Mouse (Mus musculus) ES-E14 (cell line): Measurements from ENCODE around the gene Syap1. TPM values are rescaled to one million over a fixed set of nuclear protein-coding genes. Genes with fewer than 3 reads are reported as not detected.
"Not testable (repeated sequence)": the region's sequence is repeated elsewhere in the genome, so short reads cannot be mapped to it uniquely, and the experiment has no call there.

Source experiments
- DNase-seq: peaks from one replicate; pipeline ENCODE4 v3.0.0-alpha.2; 2013; ENCODE audit warnings: low read depth, low spot score
- H3K27ac ChIP-seq: 2 replicates; pipeline ENCODE4 v1.5.1; 2012; ENCODE audit warnings: low read depth, mild to moderate bottlenecking, low read length, moderate library complexity, mixed read lengths; ENCODE audit not compliant: poor library complexity, insufficient read depth, severe bottlenecking
- H3K36me3 ChIP-seq: 2 replicates; pipeline ENCODE4 v1.6.1; 2012; ENCODE audit warnings: mild to moderate bottlenecking, low read length, moderate library complexity, mixed read lengths; ENCODE audit not compliant: control insufficient read depth, poor library complexity, insufficient read depth, severe bottlenecking
- H3K4me1 ChIP-seq, 2 experiments: fragments of 150-350 bp in 1 of 2; sonication (generic) in 1 of 2; 2 replicates each; pipeline ENCODE4 v1.6.1; 2012; ENCODE audit warnings: low read length in 2 of 2, mild to moderate bottlenecking in 1 of 2, mixed read lengths in 1 of 2; ENCODE audit not compliant: control insufficient read depth in 2 of 2, insufficient read depth in 2 of 2, poor library complexity in 1 of 2
- H3K4me3 ChIP-seq, 2 experiments: fragments of 150-350 bp in 1 of 2; sonication (generic) in 1 of 2; 2 replicates each; pipeline ENCODE4 v1.5.1; 2012; ENCODE audit warnings: low read length in 2 of 2, low read depth in 1 of 2, mild to moderate bottlenecking in 1 of 2, mixed read lengths in 1 of 2; ENCODE audit not compliant: insufficient read depth in 1 of 2, poor library complexity in 1 of 2, severe bottlenecking in 1 of 2
- H3K9ac ChIP-seq: 2 replicates; pipeline ENCODE4 v1.6.1; 2012; ENCODE audit warnings: low read depth, mild to moderate bottlenecking, low read length, mixed read lengths; ENCODE audit not compliant: poor library complexity, insufficient read depth, severe bottlenecking
- H3K9me3 ChIP-seq: fragments of 150-350 bp; sonication (generic); 2 replicates; pipeline ENCODE4 v1.6.1; 2012; ENCODE audit warnings: low read depth, mild to moderate bottlenecking, low read length; ENCODE audit not compliant: control insufficient read depth, insufficient read depth
- CHD2 ChIP-seq: IDR thresholded peaks from 2 replicates; pipeline ENCODE4 v1.6.1; 2014; ENCODE audit warnings: mild to moderate bottlenecking, low read depth, low read length, inconsistent platforms
- HCFC1 ChIP-seq: IDR thresholded peaks from 2 replicates; pipeline ENCODE4 v1.6.1; 2012; ENCODE audit warnings: low read length, inconsistent platforms, borderline replicate concordance; ENCODE audit not compliant: insufficient read depth
- MAFK ChIP-seq: IDR thresholded peaks from 2 replicates; pipeline ENCODE4 v1.6.1; 2014; ENCODE audit warnings: mild to moderate bottlenecking, low read depth, low read length, inconsistent platforms; ENCODE audit not compliant: insufficient read depth
- ZC3H11A ChIP-seq: IDR thresholded peaks from 2 replicates; pipeline ENCODE4 v1.6.1; 2012; ENCODE audit warnings: low read depth, mild to moderate bottlenecking, inconsistent platforms, low read length, borderline replicate concordance
- ZNF384 ChIP-seq: IDR thresholded peaks from 2 replicates; pipeline ENCODE4 v1.6.1; 2012; ENCODE audit warnings: low read depth, low read length, inconsistent platforms
- in situ Hi-C, 2 experiments: fragments of 600-800 bp; cut with MboI; formaldehyde crosslinking; loops; one replicate each; pipeline ENCODE4 v1.15.1; 2025; ENCODE audit warnings: low sequenced_read_pairs in 2 of 2, inconsistent platforms in 1 of 2; ENCODE audit not compliant: unreplicated experiment in 2 of 2
- total RNA-seq: library from RNA; depleted of rRNA; stranded (reverse); fragments of 300-350 nt; gene quantifications from 2 replicates; pipeline ENCODE4 v1.2.3, GENCODE M21; 2012

Gene Syap1
- total RNA-seq, 1 experiment, result 11.8 TPM

GRCm38 (mm10) chrX:162900938-162901337 lies 12.7 kb upstream of the Syap1 start, which contains the start of gene Ctps2:
Ctps2 (plus strand) TSS chrX:162901238.
- peak within 1 kb of the TSS; percentile 63; the same call in 1 of the 2 replicates for H3K27ac ChIP-seq
- H3K36me3 ChIP-seq, result no peaks in the 10 kb centered on the region
- H3K4me3 ChIP-seq, result peak within 1 kb of the TSS; percentile 78 to 87
- H3K9me3 ChIP-seq, result no peaks in the 10 kb centered on the region
- H3K4me1 ChIP-seq, result 0 out of 4 replicates have a peak, but pooled peaks cover 0 to 2% of the 10 kb centered on the region in 2 experiments
- H3K9ac ChIP-seq, result peak within 1 kb of the TSS; percentile 82
- TF ChIP-seq CHD2, result no peak
- TF ChIP-seq MAFK, result no peak
- no peak for TF ChIP-seq ZNF384
- no peak for TF ChIP-seq HCFC1
- TF ChIP-seq ZC3H11A, result no peak
- in situ Hi-C loops, result no loop called here
- DNase-seq, result no peak

- H3K4me1 ChIP-seq, H3K27ac ChIP-seq, H3K36me3 ChIP-seq, DNase-seq, in situ Hi-C loops, H3K9ac ChIP-seq, H3K9me3 ChIP-seq, H3K4me3 ChIP-seq: not testable (repeated sequence)
These were observed 452 bp upstream of the Syap1 start for GRCm38 (mm10) chrX:162888575-162889223.

- Histone ChIP-seq H3K9ac (no peak overlapping the region), H3K9me3 (no peaks in the 10 kb centered on the region), H3K4me3 (no peak overlapping the region), H3K27ac (no peak overlapping the region), H3K4me1 (no peaks in the 10 kb centered on the region), H3K36me3 (no peaks in the 10 kb centered on the region)
- in situ Hi-C loops, result no loop called here
- DNase-seq, result no peak
- TF ChIP-seq ZNF384 (no peak), CHD2 (no peak), ZC3H11A (no peak), MAFK (no peak), HCFC1 (no peak)
These were observed 10.0 kb downstream of the Syap1 start for GRCm38 (mm10) chrX:162878236-162878635.

DNA sequence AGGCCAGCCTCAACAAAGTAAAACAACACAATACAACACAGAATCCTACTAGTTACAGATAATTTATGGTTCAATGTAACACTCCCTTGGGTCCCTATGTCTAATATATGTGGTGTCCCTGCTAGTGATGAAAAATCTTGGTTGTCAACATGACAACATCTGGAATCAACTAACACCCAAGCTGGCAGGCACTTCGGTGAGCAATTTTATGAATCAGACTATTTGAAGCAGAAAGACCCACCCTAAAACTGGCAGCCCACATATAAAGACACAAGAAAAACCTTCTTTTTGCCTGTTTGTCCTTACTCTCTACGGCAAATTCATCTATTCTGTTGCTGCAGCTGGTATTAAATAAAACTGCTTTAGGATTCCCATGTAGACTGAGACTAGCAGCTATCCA lies 14.5 kb downstream of the Syap1 start:
- H3K9me3 ChIP-seq, result no peaks in the 10 kb centered on the region
- peaks cover 4% of the 10 kb centered on the region; the same call in 1 of the 2 replicates for H3K36me3 ChIP-seq
- TF ChIP-seq HCFC1 (no peak), ZNF384 (no peak), CHD2 (no peak), ZC3H11A (no peak), MAFK (no peak)
- no peak overlapping the region for H3K9ac ChIP-seq
- H3K4me1 ChIP-seq, result no peaks in the 10 kb centered on the region
- in situ Hi-C loops, result no loop called here
- no peak overlapping the region for H3K4me3 ChIP-seq
- no peak for DNase-seq
- H3K27ac ChIP-seq, result no peak overlapping the region
